Mouse (Mus musculus): ENCODE results near the gene Tmem59. TPM values are rescaled to one million over a fixed set of nuclear protein-coding genes. Genes with fewer than 3 reads are reported as not detected.

The Tmem59 gene
- total and polyA plus RNA-seq, 3 experiments = 55.8 to 78.9 TPM; not detected in 1

GRCm38 (mm10) chr4:107178830-107179490, 761 bp downstream of the Tmem59 start, which contains the start of gene Tceanc2:
Tceanc2 (minus strand) TSS chr4:107179116.
- no peaks in the 10 kb centered on the region for H3K9me3 ChIP-seq (replicated peaks; ENCODE audit: insufficient read depth, low read length)
- peak; percentile 87 for DNase-seq (ENCODE audit: low read depth, low spot score)
- H3K79me2 ChIP-seq (ENCODE audit: control insufficient read depth, insufficient read depth, low read length, poor library complexity) = peaks cover 48% of the 10 kb centered on the region
- H3K4me3 ChIP-seq (ENCODE audit: control insufficient read depth in 1 of 2, insufficient read depth in 1 of 2, low read depth in 2 of 2, low read length in 2 of 2) = peak within 1 kb of the TSS; percentile 73 to 91
- H3K9ac ChIP-seq (ENCODE audit: control insufficient read depth, low read depth, low read length, poor library complexity, severe bottlenecking) = peak within 1 kb of the TSS; percentile 88
- peaks cover 11 to 12% of the 10 kb centered on the region in 2 experiments for H3K4me1 ChIP-seq (ENCODE audit: control insufficient read depth in 1 of 2, insufficient read depth in 2 of 2, low read length in 2 of 2)
- no peaks in the 10 kb centered on the region for H3K27me3 ChIP-seq (ENCODE audit: control insufficient read depth in 1 of 2, insufficient read depth in 2 of 2, low read length in 2 of 2)
- peaks cover 2 to 32% of the 10 kb centered on the region in 2 experiments for H3K36me3 ChIP-seq (ENCODE audit: control insufficient read depth in 1 of 2, insufficient read depth in 2 of 2, low read length in 2 of 2)
- peak within 1 kb of the TSS; percentile 89 for H3K27ac ChIP-seq (ENCODE audit: control insufficient read depth, low read depth, low read length)
- TF ChIP-seq MEF2A (IDR thresholded peaks at IDR 0.05; ENCODE audit: extremely low read depth, insufficient replicate concordance, low read depth, low read length, poor library complexity, severe bottlenecking) (no peak), POLR2AphosphoS5 (IDR thresholded peaks at IDR 0.05; ENCODE audit: borderline replicate concordance, low read depth, low read length) (no peak), GABPA (IDR thresholded peaks at IDR 0.05; ENCODE audit: low read depth, low read length) (no peak), SIN3A (IDR thresholded peaks at IDR 0.05; ENCODE audit: low read length) (no peak), UBTF (IDR thresholded peaks at IDR 0.05; ENCODE audit: borderline replicate concordance, insufficient read depth, low read depth, low read length) (0 out of 2 replicates have a peak, but pooled peaks have one; percentile 0), TAL1 (IDR thresholded peaks at IDR 0.05; ENCODE audit: low read length) (no peak), SMC3 (IDR thresholded peaks at IDR 0.05; ENCODE audit: low read depth, low read length) (no peak), POLR2AphosphoS2 (IDR thresholded peaks at IDR 0.05; ENCODE audit: low read length) (0 out of 2 replicates have a peak, but pooled peaks have one; percentile 1), MAFK (IDR thresholded peaks at IDR 0.05; ENCODE audit: borderline replicate concordance, low read depth, low read length) (no peak), HCFC1 (IDR thresholded peaks at IDR 0.05; ENCODE audit: low read depth, low read length) (peak; percentile 53; the same call in 1 of the 2 replicates), ZC3H11A (IDR thresholded peaks at IDR 0.05; ENCODE audit: low read depth, low read length) (no peak), ELF1 (IDR thresholded peaks at IDR 0.05; ENCODE audit: low read depth, low read length) (0 out of 2 replicates have a peak, but pooled peaks have one; percentile 28), ETS1 (IDR thresholded peaks at IDR 0.05; ENCODE audit: low read depth, low read length) (no peak), USF1 (IDR thresholded peaks at IDR 0.05; ENCODE audit: low read depth, low read length) (no peak), JUND (IDR thresholded peaks at IDR 0.05; ENCODE audit: low read depth, low read length) (no peak), MYC (IDR thresholded peaks at IDR 0.05; ENCODE audit: low read depth, low read length) (no peak; the same call in 1 of the 2 replicates), POLR2A (IDR thresholded peaks at IDR 0.05; ENCODE audit: control insufficient read depth in 1 of 2, insufficient read depth in 1 of 2, low read depth in 1 of 2, low read length in 2 of 2, poor library complexity in 1 of 2) (peak in 1 of 2 experiments; percentile 65; a peak in 3 of 4 replicates), E2F4 (IDR thresholded peaks at IDR 0.05; ENCODE audit: borderline replicate concordance, low read depth, low read length) (no peak), KAT2A (conservative IDR thresholded peaks at IDR 0.05; ENCODE audit: low read depth, low read length) (no peak), TBP (IDR thresholded peaks at IDR 0.05; ENCODE audit: low read depth, low read length) (0 out of 2 replicates have a peak, but pooled peaks have one; percentile 29), BHLHE40 (IDR thresholded peaks at IDR 0.05; ENCODE audit: borderline replicate concordance, low read depth, low read length) (no peak), CHD2 (IDR thresholded peaks at IDR 0.05; ENCODE audit: low read length) (no peak), GATA1 (IDR thresholded peaks at IDR 0.05; ENCODE audit: low read depth, low read length) (no peak), NRF1 (IDR thresholded peaks at IDR 0.05; ENCODE audit: insufficient read depth, low read depth, low read length, poor library complexity, severe bottlenecking) (0 out of 2 replicates have a peak, but pooled peaks have one; percentile 17), ZKSCAN1 (IDR thresholded peaks at IDR 0.05; ENCODE audit: low read depth, low read length) (no peak), ZNF384 (IDR thresholded peaks at IDR 0.05; ENCODE audit: low read depth, low read length) (no peak), MYB (IDR thresholded peaks at IDR 0.05; ENCODE audit: low read depth, low read length) (no peak), USF2 (IDR thresholded peaks at IDR 0.05; ENCODE audit: borderline replicate concordance in 1 of 2, insufficient read depth in 1 of 2, low read depth in 1 of 2, low read length in 2 of 2) (no peak), ZMIZ1 (IDR thresholded peaks at IDR 0.05; ENCODE audit: low read depth, low read length) (peak; percentile 34; the same call in 1 of the 2 replicates), RCOR1 (IDR thresholded peaks at IDR 0.05; ENCODE audit: low read depth, low read length) (no peak), TCF12 (IDR thresholded peaks at IDR 0.05; ENCODE audit: low read depth, low read length) (0 out of 2 replicates have a peak, but pooled peaks have one; percentile 2), EP300 (IDR thresholded peaks at IDR 0.05; ENCODE audit: low read depth in 1 of 2, low read length in 2 of 2) (peak in 1 of 2 experiments; percentile 11; a peak in 1 of 4 replicates), MAX (IDR thresholded peaks at IDR 0.05; ENCODE audit: low read length) (peak; percentile 63; the same call in 1 of the 2 replicates), MXI1 (IDR thresholded peaks at IDR 0.05; ENCODE audit: low read depth, low read length) (peak; percentile 25; the same call in 1 of the 2 replicates), CHD1 (IDR thresholded peaks at IDR 0.05; ENCODE audit: low read depth, low read length) (no peak)

Measured in MEL (cell line).